Mouse (Mus musculus): ENCODE data around the gene Hoxd8. TPM values are rescaled to one million over a fixed set of nuclear protein-coding genes. Genes with fewer than 3 reads are reported as not detected.

The Hoxd8 gene
- polyA plus RNA-seq, 1 experiment from 2014 or later: 2.6 TPM

DNA sequence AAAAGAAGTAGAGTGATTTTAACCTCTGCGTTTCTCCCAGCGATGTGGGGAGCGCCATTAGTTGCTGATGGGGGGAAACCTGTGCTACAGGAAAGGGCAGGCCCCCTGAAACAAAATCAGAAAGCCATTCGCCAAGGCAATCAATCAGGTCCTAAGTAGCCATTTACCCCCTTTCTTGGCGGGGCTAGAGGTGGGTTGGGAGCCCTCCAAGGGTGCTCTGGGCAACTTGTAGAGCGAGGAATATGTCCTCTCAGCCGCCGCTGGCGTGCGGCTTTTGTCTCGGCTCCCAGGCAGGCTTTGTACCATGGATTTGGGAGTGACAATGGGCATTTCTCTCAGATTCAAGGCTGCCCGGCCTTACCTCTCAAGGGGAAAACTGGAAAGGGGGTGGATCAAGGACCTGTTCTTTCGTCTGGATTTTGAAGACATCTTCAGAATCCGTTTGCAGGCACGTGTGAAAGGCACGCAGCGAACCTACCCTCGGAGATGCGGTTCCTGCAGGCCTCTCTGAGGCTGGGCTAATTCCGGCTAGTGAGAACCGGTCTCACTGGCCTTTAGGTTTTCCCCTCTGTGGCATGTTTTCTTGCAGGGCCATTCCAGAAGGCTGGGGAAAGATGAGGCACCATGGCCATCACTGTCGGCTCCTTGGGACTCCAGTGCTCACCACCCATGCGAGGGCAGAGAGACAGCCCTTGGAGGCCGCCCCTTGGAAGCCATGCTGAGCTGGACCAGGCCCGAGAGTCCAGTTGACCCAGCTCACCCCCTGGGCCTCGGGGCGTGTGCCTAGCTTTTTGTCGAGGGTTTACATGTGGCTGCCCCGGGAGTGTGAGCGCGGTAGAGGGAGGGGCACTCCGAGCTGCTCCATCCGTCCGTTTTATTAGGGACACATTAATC, 7.7 kb upstream of the Hoxd8 start:
- under 1% methylated on average over 34 of the region's 34 CpGs for WGBS
- Histone ChIP-seq H3K27ac (no peak overlapping the region), H3K4me2 (replicated peaks) (no peak overlapping the region), H3K4me1 (peaks cover 7% of the 10 kb centered on the region), H3K9me3 (no peaks in the 10 kb centered on the region), H3K36me3 (no peaks in the 10 kb centered on the region), H3K4me3 (no peak overlapping the region), H3K9ac (no peak overlapping the region), H3K27me3 (peaks cover 100% of the 10 kb centered on the region)
- ATAC-seq (ENCODE audit: insufficient number of reproducible peaks, insufficient read depth, low FRiP score, low TSS enrichment): no peak

GRCm38 (mm10) chr2:74697567-74698121, 6.8 kb upstream of the Hoxd8 start, which contains the start of gene Hoxd9:
Gene Hoxd9, plus strand, starts transcription at chr2:74697727.
- Histone ChIP-seq H3K27ac (no peak within 1 kb of the TSS), H3K27me3 (peaks cover 97% of the 10 kb centered on the region), H3K4me2 (replicated peaks) (peak within 1 kb of the TSS; percentile 41), H3K4me1 (peaks cover 7% of the 10 kb centered on the region), H3K9ac (no peak within 1 kb of the TSS), H3K36me3 (no peaks in the 10 kb centered on the region), H3K9me3 (no peaks in the 10 kb centered on the region), H3K4me3 (peak within 1 kb of the TSS; percentile 22)
- ATAC-seq (ENCODE audit: insufficient number of reproducible peaks, insufficient read depth, low FRiP score, low TSS enrichment): peak; percentile 63; the same call in 1 of the 2 replicates
- under 1% methylated on average over 43 of the region's 43 CpGs for WGBS

GRCm38 (mm10) chr2:74698201-74699052, 6.0 kb upstream of the Hoxd8 start:
- H3K27me3 ChIP-seq: peaks cover 95% of the 10 kb centered on the region
- peak; percentile 30; the same call in 1 of the 2 replicates for ATAC-seq (ENCODE audit: insufficient number of reproducible peaks, insufficient read depth, low FRiP score, low TSS enrichment)
- peak overlapping the region; percentile 22 for H3K4me3 ChIP-seq
- H3K4me1 ChIP-seq: peaks cover 7% of the 10 kb centered on the region
- no peaks in the 10 kb centered on the region for H3K36me3 ChIP-seq
- no peak overlapping the region for H3K9ac ChIP-seq
- H3K4me2 ChIP-seq (replicated peaks): peak overlapping the region; percentile 41
- no peak overlapping the region for H3K27ac ChIP-seq
- no peaks in the 10 kb centered on the region for H3K9me3 ChIP-seq
- WGBS: 1% methylated on average over 86 of the region's 86 CpGs

DNA sequence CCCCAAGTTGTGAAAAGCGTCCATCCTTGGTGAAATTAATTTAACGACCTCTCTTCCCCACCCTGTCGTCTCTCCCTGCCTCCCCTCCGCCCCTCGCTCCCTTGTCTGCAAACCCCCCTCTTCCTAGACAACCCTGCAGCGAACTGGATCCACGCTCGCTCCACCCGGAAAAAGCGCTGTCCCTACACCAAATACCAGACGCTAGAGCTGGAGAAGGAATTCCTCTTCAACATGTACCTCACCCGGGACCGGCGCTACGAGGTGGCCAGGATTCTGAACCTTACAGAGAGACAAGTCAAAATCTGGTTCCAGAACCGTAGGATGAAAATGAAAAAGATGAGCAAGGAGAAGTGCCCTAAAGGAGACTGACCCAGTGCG, 5.4 kb upstream of the Hoxd8 start:
- 1% methylated on average over 17 of the region's 17 CpGs for WGBS

GRCm38 (mm10) chr2:74699664-74700545, 4.5 kb upstream of the Hoxd8 start:
- Histone ChIP-seq H3K4me3 (no peak overlapping the region), H3K36me3 (no peaks in the 10 kb centered on the region), H3K9me3 (no peaks in the 10 kb centered on the region), H3K27ac (no peak overlapping the region), H3K4me2 (replicated peaks) (no peak overlapping the region), H3K9ac (no peak overlapping the region), H3K4me1 (peaks cover 7% of the 10 kb centered on the region), H3K27me3 (peaks cover 95% of the 10 kb centered on the region)
- under 1% methylated on average over 23 of the region's 23 CpGs for WGBS
- ATAC-seq (ENCODE audit: insufficient number of reproducible peaks, insufficient read depth, low FRiP score, low TSS enrichment): no peak

More for the DNA sequence above, 5.4 kb upstream of the Hoxd8 start:
- Histone ChIP-seq H3K4me2 (replicated peaks) (no peak overlapping the region), H3K27ac (no peak overlapping the region), H3K9me3 (no peaks in the 10 kb centered on the region), H3K36me3 (no peaks in the 10 kb centered on the region), H3K4me1 (peaks cover 7% of the 10 kb centered on the region), H3K27me3 (peaks cover 95% of the 10 kb centered on the region), H3K4me3 (no peak overlapping the region), H3K9ac (no peak overlapping the region)
- ATAC-seq (ENCODE audit: insufficient number of reproducible peaks, insufficient read depth, low FRiP score, low TSS enrichment): no peak

DNA sequence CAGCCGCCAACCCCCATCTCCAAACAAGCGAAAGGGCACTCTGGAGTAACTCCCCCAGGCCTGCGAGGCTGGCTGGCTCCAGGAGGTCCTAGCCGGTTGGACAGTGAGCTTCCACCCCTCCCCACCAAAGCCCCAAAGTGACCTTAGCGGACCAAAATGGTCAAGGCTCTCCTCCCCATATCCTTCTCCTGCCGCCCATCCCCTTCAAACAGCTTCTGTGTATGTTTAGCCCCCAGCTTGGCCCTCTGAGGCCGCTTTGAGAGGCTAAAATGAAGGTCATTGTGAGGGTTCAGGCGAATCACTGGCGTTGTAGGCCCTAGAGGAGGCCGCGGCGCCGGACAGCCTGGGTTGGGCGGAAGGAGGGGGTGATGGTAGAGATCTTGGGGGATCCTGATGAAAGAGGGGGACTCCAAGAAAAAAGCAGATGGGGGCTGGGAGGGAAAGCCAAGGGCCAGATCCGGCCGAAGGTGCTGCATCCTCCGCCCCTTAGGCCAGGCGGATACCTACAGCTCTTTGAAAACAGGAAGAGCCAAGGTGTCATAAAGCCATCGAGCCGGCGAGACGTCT, 3.8 kb upstream of the Hoxd8 start:
- Histone ChIP-seq H3K27ac (no peak overlapping the region), H3K9ac (no peak overlapping the region), H3K4me3 (no peak overlapping the region), H3K9me3 (no peaks in the 10 kb centered on the region), H3K4me1 (peaks cover 9% of the 10 kb centered on the region), H3K36me3 (no peaks in the 10 kb centered on the region), H3K27me3 (peaks cover 95% of the 10 kb centered on the region), H3K4me2 (replicated peaks) (no peak overlapping the region)
- WGBS: 2% methylated on average over 22 of the region's 22 CpGs
- ATAC-seq (ENCODE audit: insufficient number of reproducible peaks, insufficient read depth, low FRiP score, low TSS enrichment): no peak

GRCm38 (mm10) chr2:74701949-74702819, 2.2 kb upstream of the Hoxd8 start:
- Histone ChIP-seq H3K9ac (no peak overlapping the region), H3K4me3 (no peak overlapping the region), H3K27me3 (peaks cover 91% of the 10 kb centered on the region), H3K36me3 (no peaks in the 10 kb centered on the region), H3K27ac (no peak overlapping the region), H3K9me3 (no peaks in the 10 kb centered on the region), H3K4me2 (replicated peaks) (no peak overlapping the region), H3K4me1 (peaks cover 10% of the 10 kb centered on the region)
- ATAC-seq (ENCODE audit: insufficient number of reproducible peaks, insufficient read depth, low FRiP score, low TSS enrichment): no peak
- 11% methylated on average over 17 of the region's 17 CpGs for WGBS

- H3K4me1 ChIP-seq: peaks cover 10% of the 10 kb centered on the region
- no peak overlapping the region for H3K9ac ChIP-seq
- H3K4me2 ChIP-seq (replicated peaks): no peak overlapping the region
- WGBS: 12% methylated on average over 6 of the region's 6 CpGs
- H3K36me3 ChIP-seq: no peaks in the 10 kb centered on the region
- no peak overlapping the region for H3K27ac ChIP-seq
- no peaks in the 10 kb centered on the region for H3K9me3 ChIP-seq
- ATAC-seq (ENCODE audit: insufficient number of reproducible peaks, insufficient read depth, low FRiP score, low TSS enrichment): no peak
- no peak overlapping the region for H3K4me3 ChIP-seq
- peaks cover 91% of the 10 kb centered on the region for H3K27me3 ChIP-seq
Measured at GRCm38 (mm10) chr2:74702820-74703219, 1.6 kb upstream of the Hoxd8 start.

GRCm38 (mm10) chr2:74703317-74703716, 1.1 kb upstream of the Hoxd8 start:
- ATAC-seq (ENCODE audit: insufficient number of reproducible peaks, insufficient read depth, low FRiP score, low TSS enrichment): no peak
- peaks cover 91% of the 10 kb centered on the region for H3K27me3 ChIP-seq
- peaks cover 6% of the 10 kb centered on the region for H3K4me1 ChIP-seq
- no peak overlapping the region for H3K4me2 ChIP-seq (replicated peaks)
- H3K27ac ChIP-seq: no peak overlapping the region
- no peak overlapping the region for H3K4me3 ChIP-seq
- H3K36me3 ChIP-seq: no peaks in the 10 kb centered on the region
- H3K9ac ChIP-seq: no peak overlapping the region
- H3K9me3 ChIP-seq: no peaks in the 10 kb centered on the region
- 2% methylated on average over 10 of the region's 10 CpGs for WGBS
